Mouse (Mus musculus): ENCODE measurements at regions not wholly inside any gene's neighbourhood (a gene's known extent, or its start where the extent isn't known, plus 50 kb on each side); places are given as distances from the start of the nearest gene placed in this dataset.

- TF ChIP-seq POLR2A (IDR thresholded peaks at IDR 0.05; ENCODE audit: borderline replicate concordance, low read depth, low read length) (no peak), CTCF (IDR thresholded peaks at IDR 0.05; ENCODE audit: low read depth, low read length) (no peak)
- Histone ChIP-seq H3K4me3 (ENCODE audit: insufficient read depth, low read length) (no peak overlapping the region), H3K4me1 (ENCODE audit: control insufficient read depth, insufficient read depth, low read length) (no peaks in the 10 kb centered on the region), H3K27ac (ENCODE audit: insufficient read depth, low read depth, low read length) (no peak overlapping the region)
Measured at GRCm38 (mm10) chr3:131794056-131794455, 229.5 kb downstream of the Papss1 start.

- Histone ChIP-seq H3K4me1 (ENCODE audit: control insufficient read depth, insufficient read depth, low read length) (no peaks in the 10 kb centered on the region), H3K4me3 (ENCODE audit: insufficient read depth, low read length) (no peak overlapping the region), H3K27ac (ENCODE audit: insufficient read depth, low read depth, low read length) (no peak overlapping the region)
- TF ChIP-seq CTCF (IDR thresholded peaks at IDR 0.05; ENCODE audit: low read depth, low read length) (no peak), POLR2A (IDR thresholded peaks at IDR 0.05; ENCODE audit: borderline replicate concordance, low read depth, low read length) (no peak)
Measured at GRCm38 (mm10) chr3:131795108-131796005, 230.8 kb downstream of the Papss1 start.

- TF ChIP-seq CTCF (IDR thresholded peaks at IDR 0.05; ENCODE audit: low read depth, low read length) (no peak), POLR2A (IDR thresholded peaks at IDR 0.05; ENCODE audit: borderline replicate concordance, low read depth, low read length) (no peak)
- H3K4me3 ChIP-seq (ENCODE audit: insufficient read depth, low read length), result no peak overlapping the region
- no peak overlapping the region for H3K27ac ChIP-seq (ENCODE audit: insufficient read depth, low read depth, low read length)
- H3K4me1 ChIP-seq (ENCODE audit: control insufficient read depth, insufficient read depth, low read length), result no peaks in the 10 kb centered on the region
Measured at GRCm38 (mm10) chr3:131799774-131800173, 235.2 kb downstream of the Papss1 start.

GRCm38 (mm10) chr3:131801551-131801950, 237.0 kb downstream of the Papss1 start:
- TF ChIP-seq CTCF (IDR thresholded peaks at IDR 0.05; ENCODE audit: low read depth, low read length), result no peak

GRCm38 (mm10) chr3:131802841-131803240, 238.3 kb downstream of the Papss1 start:
- TF ChIP-seq POLR2A (IDR thresholded peaks at IDR 0.05; ENCODE audit: borderline replicate concordance, low read depth, low read length) (no peak), CTCF (IDR thresholded peaks at IDR 0.05; ENCODE audit: low read depth, low read length) (no peak)
- Histone ChIP-seq H3K27ac (ENCODE audit: insufficient read depth, low read depth, low read length) (no peak overlapping the region), H3K4me3 (ENCODE audit: insufficient read depth, low read length) (no peak overlapping the region), H3K4me1 (ENCODE audit: control insufficient read depth, insufficient read depth, low read length) (no peaks in the 10 kb centered on the region)

More at GRCm38 (mm10) chr3:131801551-131801950, 237.0 kb downstream of the Papss1 start:
- H3K4me3 ChIP-seq (ENCODE audit: insufficient read depth, low read length), result no peak overlapping the region
- H3K27ac ChIP-seq (ENCODE audit: insufficient read depth, low read depth, low read length), result no peak overlapping the region
- no peaks in the 10 kb centered on the region for H3K4me1 ChIP-seq (ENCODE audit: control insufficient read depth, insufficient read depth, low read length)

GRCm38 (mm10) chr3:131808127-131808526, 243.6 kb downstream of the Papss1 start:
- Histone ChIP-seq H3K27ac (ENCODE audit: insufficient read depth, low read depth, low read length) (no peak overlapping the region), H3K4me3 (ENCODE audit: insufficient read depth, low read length) (no peak overlapping the region), H3K4me1 (ENCODE audit: control insufficient read depth, insufficient read depth, low read length) (no peaks in the 10 kb centered on the region)
- TF ChIP-seq POLR2A (IDR thresholded peaks at IDR 0.05; ENCODE audit: borderline replicate concordance, low read depth, low read length) (no peak), CTCF (IDR thresholded peaks at IDR 0.05; ENCODE audit: low read depth, low read length) (no peak)

GRCm38 (mm10) chr3:131812968-131813367, 248.4 kb downstream of the Papss1 start:
- Histone ChIP-seq H3K4me1 (ENCODE audit: control insufficient read depth, insufficient read depth, low read length) (no peaks in the 10 kb centered on the region), H3K27ac (ENCODE audit: insufficient read depth, low read depth, low read length) (no peak overlapping the region), H3K4me3 (ENCODE audit: insufficient read depth, low read length) (no peak overlapping the region)
- no peak for TF ChIP-seq POLR2A (IDR thresholded peaks at IDR 0.05; ENCODE audit: borderline replicate concordance, low read depth, low read length)
- peak; percentile 48; the same call in 1 of the 2 replicates for TF ChIP-seq CTCF (IDR thresholded peaks at IDR 0.05; ENCODE audit: low read depth, low read length)

GRCm38 (mm10) chr3:131818806-131819205, 254.2 kb downstream of the Papss1 start:
- no peaks in the 10 kb centered on the region for H3K4me1 ChIP-seq (ENCODE audit: control insufficient read depth, insufficient read depth, low read length)
- TF ChIP-seq POLR2A (IDR thresholded peaks at IDR 0.05; ENCODE audit: borderline replicate concordance, low read depth, low read length) (no peak), CTCF (IDR thresholded peaks at IDR 0.05; ENCODE audit: low read depth, low read length) (no peak)

GRCm38 (mm10) chr3:131857442-131857841, 227.7 kb upstream of the Dkk2 start:
- Histone ChIP-seq H3K27ac (ENCODE audit: insufficient read depth, low read depth, low read length) (no peak overlapping the region), H3K4me1 (ENCODE audit: control insufficient read depth, insufficient read depth, low read length) (peaks cover 8% of the 10 kb centered on the region), H3K4me3 (ENCODE audit: insufficient read depth, low read length) (no peak overlapping the region)
- TF ChIP-seq CTCF (IDR thresholded peaks at IDR 0.05; ENCODE audit: low read depth, low read length) (no peak), POLR2A (IDR thresholded peaks at IDR 0.05; ENCODE audit: borderline replicate concordance, low read depth, low read length) (no peak)

More at GRCm38 (mm10) chr3:131818806-131819205, 254.2 kb downstream of the Papss1 start:
- H3K4me3 ChIP-seq (ENCODE audit: insufficient read depth, low read length), result no peak overlapping the region
- H3K27ac ChIP-seq (ENCODE audit: insufficient read depth, low read depth, low read length), result no peak overlapping the region

GRCm38 (mm10) chr3:131859083-131859482, 226.0 kb upstream of the Dkk2 start:
- Histone ChIP-seq H3K27ac (ENCODE audit: insufficient read depth, low read depth, low read length) (no peak overlapping the region), H3K4me1 (ENCODE audit: control insufficient read depth, insufficient read depth, low read length) (peaks cover 8% of the 10 kb centered on the region), H3K4me3 (ENCODE audit: insufficient read depth, low read length) (no peak overlapping the region)
- TF ChIP-seq CTCF (IDR thresholded peaks at IDR 0.05; ENCODE audit: low read depth, low read length) (no peak), POLR2A (IDR thresholded peaks at IDR 0.05; ENCODE audit: borderline replicate concordance, low read depth, low read length) (no peak)
